Mouse (Mus musculus) cortical plate, adult 2 months (tissue): ENCODE measurements at regions not wholly inside any gene's neighbourhood (a gene's known extent, or its start where the extent isn't known, plus 50 kb on each side); places are given as distances from the start of the nearest gene placed in this dataset.

ENCODE experiments used
- CTCF ChIP-seq: fragments of 200-500 bp; IDR thresholded peaks from 2 replicates; pipeline ENCODE4 v1.5.1; 2011; ENCODE audit warnings: mild to moderate bottlenecking, control low read depth, low read length; ENCODE audit not compliant: insufficient read depth; ENCODE audit errors: extremely low read depth
- POLR2A ChIP-seq: fragments of 200-500 bp; IDR thresholded peaks from 2 replicates; pipeline ENCODE4 v1.6.1; 2011; ENCODE audit warnings: mild to moderate bottlenecking, low read length, control low read depth; ENCODE audit not compliant: insufficient read depth; ENCODE audit errors: extremely low read depth

GRCm38 (mm10) chr10:91345465-91345864 is 164.3 kb upstream of the Tmpo start:
- TF ChIP-seq POLR2A, result no peak
- TF ChIP-seq CTCF, result no peak
